Mouse (Mus musculus) myocyte (in vitro differentiated cells): ENCODE measurements around the gene Lpp. TPM values are rescaled to one million over a fixed set of nuclear protein-coding genes. Genes with fewer than 3 reads are reported as not detected.

ENCODE experiments used
- H3K27me3 ChIP-seq: one replicate; pipeline ENCODE4 v1.6.1; 2011; ENCODE audit not compliant: control insufficient read depth, insufficient read depth, insufficient read length
- H3K36me3 ChIP-seq: one replicate; pipeline ENCODE4 v1.6.1; 2011; ENCODE audit not compliant: control insufficient read depth, insufficient read depth
- H3K4me2 ChIP-seq: one replicate; pipeline ENCODE4 v1.6.1; 2011; ENCODE audit warnings: low read depth, control low read depth
- H3K4me3 ChIP-seq: one replicate; pipeline ENCODE4 v1.5.1; 2011; ENCODE audit warnings: mild to moderate bottlenecking, control low read depth, moderate library complexity
- H3K79me2 ChIP-seq: one replicate; pipeline ENCODE4 v1.6.1; 2011; ENCODE audit not compliant: control insufficient read depth, insufficient read depth
- H3ac ChIP-seq: one replicate; pipeline ENCODE4 v1.6.1; 2011; ENCODE audit not compliant: control insufficient read depth, insufficient read length
- CEBPB ChIP-seq: IDR thresholded peaks from 2 replicates; pipeline ENCODE4 v1.6.1; 2011; ENCODE audit warnings: mild to moderate bottlenecking, moderate library complexity; ENCODE audit not compliant: poor library complexity, insufficient read depth, severe bottlenecking
- E2F4 ChIP-seq: IDR thresholded peaks from one replicate; pipeline ENCODE4 v1.6.1; 2011; ENCODE audit warnings: mild to moderate bottlenecking, control low read depth, moderate library complexity; ENCODE audit not compliant: insufficient read depth
- MAX ChIP-seq: IDR thresholded peaks from one replicate; pipeline ENCODE4 v1.6.1; 2011; ENCODE audit warnings: low read depth, mild to moderate bottlenecking, control low read depth
- MYOD1 ChIP-seq, 3 experiments: IDR thresholded peaks; one replicate each; pipeline ENCODE4 v1.6.1; 2011; ENCODE audit warnings: control low read depth in 2 of 3, low read depth in 2 of 3, mild to moderate bottlenecking in 2 of 3, moderate library complexity in 1 of 3; ENCODE audit not compliant: insufficient read length in 2 of 3, control insufficient read depth in 1 of 3
- MYOG ChIP-seq, 3 experiments: IDR thresholded peaks; one replicate each; pipeline ENCODE4 v1.6.1; 2011; ENCODE audit warnings: control low read depth in 2 of 3, low read depth in 2 of 3, mild to moderate bottlenecking in 2 of 3; ENCODE audit not compliant: insufficient read length in 2 of 3, control insufficient read depth in 1 of 3, insufficient read depth in 1 of 3
- POLR2A ChIP-seq: IDR thresholded peaks from one replicate; pipeline ENCODE4 v1.6.1; 2011; ENCODE audit warnings: low read depth, mild to moderate bottlenecking, control low read depth, moderate library complexity; ENCODE audit not compliant: insufficient read length
- POLR2AphosphoS2 ChIP-seq: IDR thresholded peaks from one replicate; pipeline ENCODE4 v1.6.1; 2011; ENCODE audit warnings: low read depth, control low read depth; ENCODE audit not compliant: insufficient read length
- REST ChIP-seq: IDR thresholded peaks from one replicate; pipeline ENCODE4 v1.6.1; 2011; ENCODE audit warnings: mild to moderate bottlenecking, control low read depth, moderate library complexity; ENCODE audit not compliant: insufficient read depth, insufficient read length
- SRF ChIP-seq: IDR thresholded peaks from one replicate; pipeline ENCODE4 v1.6.1; 2011; ENCODE audit warnings: low read depth; ENCODE audit not compliant: control insufficient read depth, insufficient read length
- TCF12 ChIP-seq: IDR thresholded peaks from one replicate; pipeline ENCODE4 v1.6.1; 2011; ENCODE audit warnings: mild to moderate bottlenecking, control low read depth; ENCODE audit not compliant: poor library complexity, insufficient read depth, severe bottlenecking
- TCF3 ChIP-seq: IDR thresholded peaks from one replicate; pipeline ENCODE4 v1.6.1; 2011; ENCODE audit warnings: low read depth, control low read depth; ENCODE audit not compliant: insufficient read length
- USF1 ChIP-seq: IDR thresholded peaks from one replicate; pipeline ENCODE4 v1.6.1; 2011; ENCODE audit warnings: low read depth, mild to moderate bottlenecking, control low read depth, moderate library complexity
- polyA plus RNA-seq: library from polyadenylated mRNA; unstranded; fragments of >200 nt; fragmentation: generic; extraction: Trizol; gene quantifications from one replicate; pipeline ENCODE4 v1.2.1, GENCODE M21; 2012; ENCODE audit warnings: missing spikeins

Gene Lpp
- polyA plus RNA-seq, 1 experiment, result 4.8 TPM

- Histone ChIP-seq H3K4me2 (peak overlapping the region; percentile 25), H3K79me2 (no peaks in the 10 kb centered on the region), H3K36me3 (no peaks in the 10 kb centered on the region), H3K27me3 (no peaks in the 10 kb centered on the region), H3ac (no peak overlapping the region), H3K4me3 (no peak overlapping the region)
- no peak for TF ChIP-seq POLR2AphosphoS2
- no peak for TF ChIP-seq USF1
- TF ChIP-seq MYOG (IDR thresholded peaks at IDR 0.05; ENCODE audit: control insufficient read depth in 1 of 3, insufficient read depth in 1 of 3, insufficient read length in 2 of 3, low read depth in 2 of 3), result no peak
- no peak for TF ChIP-seq MAX
- no peak for TF ChIP-seq E2F4
- TF ChIP-seq SRF, result no peak
- no peak for TF ChIP-seq TCF12
- no peak for TF ChIP-seq CEBPB
- TF ChIP-seq REST, result no peak
- no peak for TF ChIP-seq POLR2A
- no peak for TF ChIP-seq MYOD1 (IDR thresholded peaks at IDR 0.05; ENCODE audit: control insufficient read depth in 1 of 3, insufficient read length in 2 of 3, low read depth in 2 of 3)
- TF ChIP-seq TCF3, result no peak
These were observed 567.8 kb downstream of the Lpp start for GRCm38 (mm10) chr16:24960901-24961806.

- Histone ChIP-seq H3K4me2 (no peak overlapping the region), H3K27me3 (no peaks in the 10 kb centered on the region)
- TF ChIP-seq REST, result no peak
- no peak for TF ChIP-seq TCF3
- TF ChIP-seq TCF12, result no peak
- TF ChIP-seq MAX, result no peak
- no peak for TF ChIP-seq POLR2AphosphoS2
- TF ChIP-seq USF1, result no peak
- TF ChIP-seq POLR2A, result no peak
- no peak for TF ChIP-seq E2F4
- no peak for TF ChIP-seq SRF
- no peak for TF ChIP-seq MYOD1 (IDR thresholded peaks at IDR 0.05; ENCODE audit: control insufficient read depth in 1 of 3, insufficient read length in 2 of 3, low read depth in 2 of 3)
- no peak for TF ChIP-seq MYOG (IDR thresholded peaks at IDR 0.05; ENCODE audit: control insufficient read depth in 1 of 3, insufficient read depth in 1 of 3, insufficient read length in 2 of 3, low read depth in 2 of 3)
- no peak for TF ChIP-seq CEBPB
These were observed 571.0 kb downstream of the Lpp start for GRCm38 (mm10) chr16:24964311-24964710.

GRCm38 (mm10) chr16:24965091-24965490 lies 571.8 kb downstream of the Lpp start:
- H3K36me3 ChIP-seq, result no peaks in the 10 kb centered on the region
- no peak overlapping the region for H3K4me2 ChIP-seq
- TF ChIP-seq SRF (no peak), TCF12 (no peak), POLR2A (no peak), MAX (no peak), USF1 (no peak), E2F4 (no peak), TCF3 (no peak)
- H3K4me3 ChIP-seq, result no peak overlapping the region
- no peaks in the 10 kb centered on the region for H3K27me3 ChIP-seq
- no peak overlapping the region for H3ac ChIP-seq
- no peaks in the 10 kb centered on the region for H3K79me2 ChIP-seq

More at GRCm38 (mm10) chr16:24964311-24964710, 571.0 kb downstream of the Lpp start:
- Histone ChIP-seq H3K36me3 (no peaks in the 10 kb centered on the region), H3ac (no peak overlapping the region), H3K4me3 (no peak overlapping the region), H3K79me2 (no peaks in the 10 kb centered on the region)

GRCm38 (mm10) chr16:24966460-24966859 lies 573.2 kb downstream of the Lpp start:
- Histone ChIP-seq H3K27me3 (no peaks in the 10 kb centered on the region), H3K4me2 (no peak overlapping the region), H3K79me2 (no peaks in the 10 kb centered on the region), H3K4me3 (no peak overlapping the region), H3K36me3 (no peaks in the 10 kb centered on the region), H3ac (no peak overlapping the region)
- TF ChIP-seq POLR2AphosphoS2 (no peak), MYOG (IDR thresholded peaks at IDR 0.05; ENCODE audit: control insufficient read depth in 1 of 3, insufficient read depth in 1 of 3, insufficient read length in 2 of 3, low read depth in 2 of 3) (no peak), SRF (no peak)
